Mouse (Mus musculus) G1E (cell line): ENCODE data around the gene Aak1. TPM values are rescaled to one million over a fixed set of nuclear protein-coding genes. Genes with fewer than 3 reads are reported as not detected.

Experiments
- ATAC-seq: 2 replicates; pipeline ENCODE4 v1.8.0; 2016; ENCODE audit warnings: mild to moderate bottlenecking; ENCODE audit not compliant: insufficient number of reproducible peaks, poor library complexity, low FRiP score, severe bottlenecking; ENCODE audit errors: extremely low read depth
- DNase-seq: peaks from one replicate; pipeline ENCODE4 v3.0.0; 2012; ENCODE audit warnings: low spot score
- H3K27me3 ChIP-seq: 2 replicates; pipeline ENCODE4 v1.6.1; 2012; ENCODE audit warnings: mild to moderate bottlenecking, low read length, inconsistent platforms; ENCODE audit not compliant: insufficient read depth
- H3K36me3 ChIP-seq: replicated peaks from 2 replicates; pipeline ENCODE3; 2012; ENCODE audit warnings: mild to moderate bottlenecking, inconsistent platforms
- H3K4me1 ChIP-seq: 2 replicates; pipeline ENCODE4 v1.6.1; 2012; ENCODE audit warnings: low read depth, low read length, inconsistent platforms, mixed read lengths; ENCODE audit not compliant: insufficient read depth
- H3K4me3 ChIP-seq: 2 replicates; pipeline ENCODE4 v1.5.1; 2012; ENCODE audit warnings: low read depth, mild to moderate bottlenecking, inconsistent platforms, low read length, moderate library complexity, mixed read lengths
- H3K9me3 ChIP-seq: replicated peaks from 2 replicates; pipeline ENCODE4 v1.6.1; 2012; ENCODE audit warnings: inconsistent platforms
- CTCF ChIP-seq: IDR thresholded peaks from 2 replicates; pipeline ENCODE4 v1.5.1; 2012; ENCODE audit warnings: low read depth, low read length, inconsistent platforms, mixed read lengths
- GATA1 ChIP-seq: IDR thresholded peaks from 2 replicates; pipeline ENCODE4 v1.6.1; 2012; ENCODE audit warnings: borderline replicate concordance, low read length, inconsistent platforms, mixed read lengths
- GATA2 ChIP-seq: IDR thresholded peaks from 2 replicates; pipeline ENCODE4 v1.6.1; 2012; ENCODE audit warnings: low read depth, low read length, inconsistent platforms, borderline replicate concordance
- POLR2AphosphoS5 ChIP-seq: IDR thresholded peaks from 2 replicates; pipeline ENCODE4 v1.6.1; 2012; ENCODE audit warnings: low read depth, low read length, inconsistent platforms; ENCODE audit not compliant: insufficient replicate concordance
- TAL1 ChIP-seq: conservative IDR thresholded peaks from 2 replicates; pipeline ENCODE4 v1.6.1; 2012; ENCODE audit warnings: low read depth, low read length, inconsistent platforms, mixed read lengths
- polyA plus RNA-seq: library from polyadenylated mRNA; stranded (reverse); fragments of >175 nt; gene quantifications from 2 replicates; pipeline ENCODE4 v1.2.3, GENCODE M21; 2012
- total RNA-seq, 2 experiments: library from RNA; stranded (forward) in 1 of 2; stranded (reverse) in 1 of 2; fragments of 200-1000 nt in 1 of 2; fragments of >200 nt in 1 of 2; fragmentation: Nextera tagmentation in 1 of 2; gene quantifications; 2 replicates each; pipeline ENCODE4 v1.2.3; 2014 to 2017

Aak1 gene
- total and polyA plus RNA-seq, 3 experiments, result 14.6 to 181 (median 41.0) TPM

DNA sequence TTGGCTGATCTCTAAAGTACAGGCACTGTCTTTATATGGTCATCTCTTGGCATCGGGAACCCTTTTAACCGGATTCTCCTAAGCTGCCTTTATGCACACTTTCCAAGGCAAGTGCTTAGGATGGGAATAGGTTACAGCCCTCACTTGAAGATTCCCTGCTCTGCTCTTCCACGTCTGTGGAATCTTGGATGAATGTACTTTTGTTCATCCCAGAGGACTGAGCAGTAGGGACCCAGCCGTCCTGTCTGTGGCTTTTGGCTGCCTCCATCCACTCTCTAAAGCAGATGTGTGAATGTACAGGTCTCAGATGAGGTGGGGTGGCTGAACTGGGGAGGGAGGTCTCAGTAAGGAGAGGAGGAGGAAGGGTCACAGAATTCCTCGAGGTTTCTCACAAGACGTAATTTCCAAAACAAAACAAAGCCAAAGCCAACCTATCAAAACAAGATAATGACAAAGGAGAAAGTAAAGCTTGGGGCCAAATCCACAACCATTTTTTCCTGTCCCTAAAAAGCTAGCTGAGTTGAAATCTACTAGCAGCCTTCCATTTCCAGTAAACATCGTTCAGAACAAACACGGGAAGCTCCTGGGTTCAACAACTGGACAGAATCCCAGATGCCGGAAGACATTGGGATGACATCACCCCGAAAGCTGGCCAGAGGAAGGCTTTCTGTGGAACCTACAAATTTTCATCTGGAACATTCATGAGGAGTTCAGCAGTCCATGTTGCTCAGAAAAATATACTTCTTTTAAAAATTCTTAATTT is 18.4 kb upstream of the Aak1 start:
- no peak for TF ChIP-seq POLR2AphosphoS5
- no peak for TF ChIP-seq GATA1
- TF ChIP-seq CTCF, result no peak
- no peak for TF ChIP-seq GATA2
- TF ChIP-seq TAL1, result no peak
- H3K4me1 ChIP-seq, result peaks cover 13% of the 10 kb centered on the region
- ATAC-seq (no peak), DNase-seq (no peak)
- peaks cover 9% of the 10 kb centered on the region; the same call in 1 of the 2 replicates for H3K27me3 ChIP-seq
- H3K36me3 ChIP-seq, result no peaks in the 10 kb centered on the region
- no peaks in the 10 kb centered on the region for H3K9me3 ChIP-seq
- no peak overlapping the region for H3K4me3 ChIP-seq

DNA sequence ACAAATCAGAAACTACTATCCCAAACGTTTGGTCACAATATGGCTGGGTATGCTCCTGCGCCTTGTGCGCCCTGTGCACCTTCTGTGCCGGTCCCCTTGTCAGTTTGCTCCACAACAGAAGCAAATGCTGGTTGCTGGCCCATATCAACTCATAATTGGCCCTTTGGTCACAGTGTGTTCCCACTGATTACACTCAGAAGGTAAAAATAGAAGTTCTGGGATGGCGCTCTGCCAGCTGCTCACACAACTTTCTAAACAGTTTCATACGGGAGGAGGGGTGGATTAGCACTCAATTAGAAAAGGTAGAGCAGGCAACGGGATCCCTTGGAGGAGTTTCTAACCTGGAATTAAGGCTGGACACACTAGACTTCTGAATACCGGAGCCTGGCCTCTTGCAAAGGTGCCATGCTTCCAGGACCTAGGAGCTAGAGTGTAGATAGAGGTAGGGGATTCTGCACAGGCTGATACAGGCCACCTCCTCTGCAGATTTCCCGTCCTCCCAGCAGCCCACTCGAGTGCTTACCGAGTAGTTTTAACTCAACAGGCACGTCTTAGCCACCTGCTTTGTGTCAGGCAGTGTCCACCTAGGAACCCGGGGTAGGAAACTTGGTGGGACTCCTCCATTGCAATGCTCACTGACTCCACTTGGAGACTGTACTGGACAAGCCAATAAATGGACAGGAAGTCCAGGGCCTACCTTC is 16.4 kb upstream of the Aak1 start:
- DNase-seq, result no peak
- TF ChIP-seq GATA2 (no peak), CTCF (no peak), POLR2AphosphoS5 (no peak), TAL1 (no peak), GATA1 (no peak)
- no peak for ATAC-seq
- Histone ChIP-seq H3K36me3 (peaks cover 8% of the 10 kb centered on the region), H3K4me1 (peaks cover 7% of the 10 kb centered on the region; the same call in 1 of the 2 replicates), H3K27me3 (peaks cover 9% of the 10 kb centered on the region; the same call in 1 of the 2 replicates), H3K4me3 (no peak overlapping the region), H3K9me3 (no peaks in the 10 kb centered on the region)

- Histone ChIP-seq H3K4me1 (peaks cover 9% of the 10 kb centered on the region), H3K36me3 (peaks cover 16% of the 10 kb centered on the region), H3K4me3 (no peak overlapping the region; the same call in 1 of the 2 replicates), H3K9me3 (no peaks in the 10 kb centered on the region), H3K27me3 (no peaks in the 10 kb centered on the region)
- DNase-seq (no peak), ATAC-seq (no peak)
- TF ChIP-seq POLR2AphosphoS5, result no peak
- no peak for TF ChIP-seq CTCF
- no peak for TF ChIP-seq TAL1
- TF ChIP-seq GATA1, result no peak
- no peak for TF ChIP-seq GATA2
These were observed 10.2 kb upstream of the Aak1 start for GRCm38 (mm10) chr6:86839089-86839488.

DNA sequence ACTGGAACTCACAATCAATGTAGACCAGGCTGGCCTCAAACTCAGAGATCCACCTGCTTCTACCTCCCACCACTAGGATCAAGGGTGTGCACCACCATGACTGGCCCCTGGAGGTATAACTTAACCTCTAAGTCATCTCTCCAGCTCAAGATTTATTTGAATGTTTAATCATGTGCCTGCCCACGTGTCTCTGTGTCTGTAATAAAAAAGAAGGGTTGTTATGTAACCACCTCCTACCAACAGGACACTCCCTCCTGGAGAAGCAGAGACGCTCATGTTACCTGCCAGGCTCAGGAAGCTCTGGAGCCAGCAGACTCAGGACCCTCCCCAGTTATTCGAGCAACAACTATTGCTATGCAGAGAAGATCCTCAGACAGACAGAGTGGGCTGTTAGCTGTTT is 7.4 kb upstream of the Aak1 start:
- H3K27me3 ChIP-seq, result no peaks in the 10 kb centered on the region
- no peaks in the 10 kb centered on the region for H3K9me3 ChIP-seq
- TF ChIP-seq GATA1 (no peak), GATA2 (no peak), CTCF (no peak), TAL1 (no peak), POLR2AphosphoS5 (no peak)
- H3K4me3 ChIP-seq, result no peak overlapping the region
- H3K4me1 ChIP-seq, result peaks cover 12% of the 10 kb centered on the region
- H3K36me3 ChIP-seq, result peaks cover 20% of the 10 kb centered on the region
- DNase-seq, result no peak
- ATAC-seq, result no peak

GRCm38 (mm10) chr6:86843636-86844035 is 5.7 kb upstream of the Aak1 start:
- ATAC-seq, result no peak
- H3K4me3 ChIP-seq, result no peak overlapping the region

GRCm38 (mm10) chr6:86846467-86846866 is 2.9 kb upstream of the Aak1 start:
- H3K9me3 ChIP-seq, result no peaks in the 10 kb centered on the region
- H3K4me1 ChIP-seq, result peaks cover 41% of the 10 kb centered on the region
- no peak overlapping the region for H3K4me3 ChIP-seq
- no peaks in the 10 kb centered on the region for H3K27me3 ChIP-seq
- TF ChIP-seq TAL1 (no peak), POLR2AphosphoS5 (no peak), GATA2 (no peak), CTCF (no peak), GATA1 (no peak)
- no peak for DNase-seq
- H3K36me3 ChIP-seq, result peaks cover 8% of the 10 kb centered on the region
- ATAC-seq, result no peak

More at GRCm38 (mm10) chr6:86843636-86844035, 5.7 kb upstream of the Aak1 start:
- Histone ChIP-seq H3K27me3 (no peaks in the 10 kb centered on the region), H3K4me1 (peaks cover 27% of the 10 kb centered on the region), H3K9me3 (no peaks in the 10 kb centered on the region), H3K36me3 (peaks cover 12% of the 10 kb centered on the region)
- no peak for DNase-seq
- TF ChIP-seq POLR2AphosphoS5 (no peak), GATA1 (no peak), TAL1 (no peak), GATA2 (no peak), CTCF (no peak)

DNA sequence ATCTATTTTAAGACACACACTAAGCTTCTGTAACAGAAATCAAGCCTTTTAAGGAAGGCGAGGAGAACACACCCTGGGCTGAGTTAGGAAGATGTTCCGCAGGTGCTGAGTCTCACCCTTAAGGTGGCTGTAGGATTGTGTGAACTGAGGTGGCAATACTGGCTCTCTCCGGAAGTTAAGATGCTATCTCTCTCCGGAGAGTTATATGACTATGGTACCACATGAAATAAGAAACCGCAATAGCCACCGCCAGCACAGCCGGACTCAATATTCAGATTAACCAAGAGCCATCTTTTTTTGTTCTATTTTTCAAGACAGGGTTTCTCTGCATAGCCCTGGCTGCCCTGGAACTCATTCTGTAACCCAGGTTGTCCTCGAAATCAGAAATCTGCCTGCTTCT is 1.5 kb upstream of the Aak1 start:
- ATAC-seq, result no peak
- Histone ChIP-seq H3K4me3 (no peak overlapping the region; the same call in 1 of the 2 replicates), H3K4me1 (peaks cover 53% of the 10 kb centered on the region), H3K36me3 (peaks cover 10% of the 10 kb centered on the region), H3K9me3 (no peaks in the 10 kb centered on the region), H3K27me3 (no peaks in the 10 kb centered on the region)
- DNase-seq, result no peak
- TF ChIP-seq CTCF, result no peak
- TF ChIP-seq GATA2, result no peak
